Mouse (Mus musculus): ENCODE results near the gene Cebpe. TPM values are rescaled to one million over a fixed set of nuclear protein-coding genes. Genes with fewer than 3 reads are reported as not detected.

Cebpe gene
- total and polyA plus RNA-seq, 2 experiments from 2014 or later, result 0.38 TPM; not detected in 1

DNA sequence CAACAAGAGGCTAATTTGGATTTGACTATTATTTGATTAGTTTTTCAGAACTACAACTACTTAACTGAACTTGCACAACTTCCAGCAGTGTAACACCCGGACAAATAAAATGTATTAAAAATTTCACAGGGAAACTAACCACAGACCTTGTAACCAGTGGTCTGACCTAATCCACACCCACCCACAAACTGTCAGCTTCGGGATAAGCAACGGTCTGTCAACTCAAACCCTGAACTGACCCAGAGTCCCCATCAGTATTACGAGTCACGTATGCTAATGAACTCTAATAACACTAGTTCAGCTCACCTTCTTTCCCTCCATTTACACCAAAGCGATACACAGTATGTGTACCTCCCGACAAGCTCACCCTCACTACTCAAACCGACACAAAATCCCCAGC is 26.5 kb downstream of the Cebpe start:
- WGBS, result 13% methylated on average over 8 of the region's 8 CpGs
- H3K27ac ChIP-seq (ENCODE audit: low read depth, low read length), result peak overlapping the region; percentile 97
- DNase-seq, result no peak
- TF ChIP-seq CTCF (IDR thresholded peaks at IDR 0.05; ENCODE audit: low read depth), result no peak
- H3K4me2 ChIP-seq (ENCODE audit: low read depth), result peak overlapping the region; percentile 84
- no peaks in the 10 kb centered on the region for H3K27me3 ChIP-seq (ENCODE audit: insufficient read depth, low read length)
- H3K4me1 ChIP-seq (ENCODE audit: insufficient read depth), result peaks cover 19% of the 10 kb centered on the region
- peaks cover 21% of the 10 kb centered on the region for H3K36me3 ChIP-seq (ENCODE audit: insufficient read depth)
- H3K9me3 ChIP-seq (ENCODE audit: low read length), result no peaks in the 10 kb centered on the region
- peak overlapping the region; percentile 94 for H3K4me3 ChIP-seq (ENCODE audit: low read depth, low read length)
- H3K9ac ChIP-seq, result peak overlapping the region; percentile 97
- no peak for ATAC-seq

DNA sequence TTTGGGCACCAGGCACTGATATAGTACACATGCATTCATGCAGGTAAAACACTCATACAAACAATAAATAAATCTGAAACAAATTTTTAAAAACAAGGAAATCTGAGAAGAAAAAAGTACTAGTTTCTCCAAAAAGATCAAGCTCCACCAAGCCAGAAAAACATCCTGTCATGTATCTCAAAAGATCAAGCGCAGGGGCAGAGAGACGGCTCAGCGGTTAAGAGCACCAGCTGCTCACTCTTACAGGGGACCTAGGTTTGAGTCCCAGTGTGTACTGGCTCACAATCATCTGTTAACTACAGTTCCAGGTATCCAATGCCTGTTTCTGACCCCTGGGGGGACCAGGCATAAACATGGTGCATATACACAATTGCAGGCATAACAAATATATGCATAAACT is 29.6 kb downstream of the Cebpe start:
- DNase-seq, result no peak
- 89% methylated on average over 3 of the region's 3 CpGs for WGBS
- peaks cover 11% of the 10 kb centered on the region for H3K4me1 ChIP-seq (ENCODE audit: insufficient read depth)
- H3K27ac ChIP-seq (ENCODE audit: low read depth, low read length), result no peak overlapping the region
- H3K4me2 ChIP-seq (ENCODE audit: low read depth), result no peak overlapping the region
- ATAC-seq, result no peak
- H3K9me3 ChIP-seq (ENCODE audit: low read length), result no peaks in the 10 kb centered on the region
- H3K36me3 ChIP-seq (ENCODE audit: insufficient read depth), result peaks cover 27% of the 10 kb centered on the region
- H3K4me3 ChIP-seq (ENCODE audit: low read depth, low read length), result no peak overlapping the region
- no peaks in the 10 kb centered on the region for H3K27me3 ChIP-seq (ENCODE audit: insufficient read depth, low read length)
- no peak for TF ChIP-seq CTCF (IDR thresholded peaks at IDR 0.05; ENCODE audit: low read depth)
- H3K9ac ChIP-seq, result no peak overlapping the region

DNA sequence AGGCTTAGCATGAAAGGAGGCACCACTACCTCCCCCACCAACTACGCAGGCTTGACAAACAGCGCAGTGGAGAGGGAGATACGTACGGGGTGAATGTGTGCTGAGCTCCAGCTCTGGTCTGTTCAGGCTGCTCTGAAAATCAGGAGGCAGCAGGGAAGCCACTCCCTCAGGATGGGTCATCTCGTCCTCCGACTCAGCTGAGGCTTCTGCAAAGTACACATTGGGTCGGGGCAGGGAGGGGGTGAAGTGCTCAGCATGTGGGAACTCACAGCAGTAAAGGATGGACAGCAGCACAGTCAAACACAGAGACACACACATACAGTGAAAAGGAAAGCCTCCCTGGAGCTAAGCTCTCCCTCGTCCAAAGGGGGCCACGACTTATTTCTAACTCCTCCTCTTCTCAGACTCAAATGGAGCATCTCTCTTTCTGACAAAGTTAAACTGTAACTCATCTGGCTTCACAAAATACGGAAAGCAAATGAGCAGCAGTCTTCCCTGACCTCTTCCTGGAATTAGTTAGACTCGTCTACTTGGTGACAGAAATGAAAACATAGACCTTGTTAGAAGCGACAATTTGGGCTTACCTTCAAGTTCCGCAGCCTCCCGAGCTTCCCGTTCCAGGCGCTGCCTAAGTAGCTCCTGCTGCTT is 33.2 kb downstream of the Cebpe start:
- no peak overlapping the region for H3K4me2 ChIP-seq (ENCODE audit: low read depth)

DNA sequence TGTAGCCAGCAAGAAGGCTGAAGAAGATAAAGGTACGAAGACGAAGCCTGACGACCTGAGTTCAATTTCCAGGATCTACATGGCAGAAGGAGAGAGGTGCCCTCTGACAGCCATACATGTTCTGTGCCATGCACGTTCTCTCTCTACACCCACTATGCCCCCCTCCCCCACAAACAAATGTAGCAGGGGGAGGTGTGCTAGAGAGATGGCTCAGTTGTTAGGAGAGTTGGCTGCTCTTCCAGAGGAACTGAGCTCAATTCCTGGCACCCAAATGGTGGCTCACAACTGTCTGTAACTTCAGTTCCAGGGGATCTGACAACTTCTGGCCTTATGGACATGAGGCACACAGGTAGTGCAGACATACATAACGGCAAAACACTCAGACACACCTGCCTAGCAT is 35.7 kb downstream of the Cebpe start:
- WGBS, result 86% methylated on average over 5 of the region's 5 CpGs
- Histone ChIP-seq H3K27me3 (ENCODE audit: insufficient read depth, low read length) (no peaks in the 10 kb centered on the region), H3K4me1 (ENCODE audit: insufficient read depth) (no peaks in the 10 kb centered on the region), H3K4me2 (ENCODE audit: low read depth) (no peak overlapping the region), H3K4me3 (ENCODE audit: low read depth, low read length) (no peak overlapping the region), H3K9me3 (ENCODE audit: low read length) (no peaks in the 10 kb centered on the region), H3K27ac (ENCODE audit: low read depth, low read length) (no peak overlapping the region), H3K9ac (no peak overlapping the region), H3K36me3 (ENCODE audit: insufficient read depth) (peaks cover 61% of the 10 kb centered on the region)
- ATAC-seq (no peak), DNase-seq (no peak)
- TF ChIP-seq CTCF (IDR thresholded peaks at IDR 0.05; ENCODE audit: low read depth), result no peak

More for the DNA sequence above, 33.2 kb downstream of the Cebpe start:
- H3K9me3 ChIP-seq (ENCODE audit: low read length), result no peaks in the 10 kb centered on the region
- no peak overlapping the region for H3K27ac ChIP-seq (ENCODE audit: low read depth, low read length)
- no peak for TF ChIP-seq CTCF (IDR thresholded peaks at IDR 0.05; ENCODE audit: low read depth)
- no peaks in the 10 kb centered on the region for H3K4me1 ChIP-seq (ENCODE audit: insufficient read depth)
- H3K36me3 ChIP-seq (ENCODE audit: insufficient read depth), result peaks cover 54% of the 10 kb centered on the region
- 89% methylated on average over 16 of the region's 16 CpGs for WGBS
- no peak overlapping the region for H3K9ac ChIP-seq
- ATAC-seq (no peak), DNase-seq (no peak)
- no peak overlapping the region for H3K4me3 ChIP-seq (ENCODE audit: low read depth, low read length)
- no peaks in the 10 kb centered on the region for H3K27me3 ChIP-seq (ENCODE audit: insufficient read depth, low read length)

DNA sequence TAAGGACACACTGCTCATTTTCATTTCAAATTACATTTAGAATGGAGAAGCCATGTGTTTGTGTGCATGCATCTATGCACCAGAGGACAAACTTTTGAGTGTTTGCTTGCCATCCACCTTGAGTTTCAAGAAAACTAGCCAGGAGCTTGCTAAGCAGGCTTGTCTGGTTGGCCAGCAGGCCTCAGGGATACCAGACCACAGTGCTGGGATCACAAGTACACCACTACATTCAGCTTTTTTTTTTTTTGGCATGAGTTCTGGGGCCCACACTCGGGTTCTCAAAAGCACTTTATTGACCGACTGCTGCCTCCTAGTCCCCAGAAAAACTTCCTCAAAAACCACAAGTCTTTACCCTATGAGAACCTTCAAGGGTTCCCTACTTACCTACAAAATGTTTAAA is 37.7 kb downstream of the Cebpe start:
- ATAC-seq (no peak), DNase-seq (no peak)
- 72% methylated on average over 2 of the region's 2 CpGs for WGBS
- Histone ChIP-seq H3K27ac (ENCODE audit: low read depth, low read length) (no peak overlapping the region), H3K4me3 (ENCODE audit: low read depth, low read length) (no peak overlapping the region), H3K9ac (no peak overlapping the region), H3K4me2 (ENCODE audit: low read depth) (no peak overlapping the region), H3K36me3 (ENCODE audit: insufficient read depth) (peaks cover 62% of the 10 kb centered on the region), H3K4me1 (ENCODE audit: insufficient read depth) (no peaks in the 10 kb centered on the region), H3K27me3 (ENCODE audit: insufficient read depth, low read length) (no peaks in the 10 kb centered on the region), H3K9me3 (ENCODE audit: low read length) (no peaks in the 10 kb centered on the region)
- TF ChIP-seq CTCF (IDR thresholded peaks at IDR 0.05; ENCODE audit: low read depth), result no peak

DNA sequence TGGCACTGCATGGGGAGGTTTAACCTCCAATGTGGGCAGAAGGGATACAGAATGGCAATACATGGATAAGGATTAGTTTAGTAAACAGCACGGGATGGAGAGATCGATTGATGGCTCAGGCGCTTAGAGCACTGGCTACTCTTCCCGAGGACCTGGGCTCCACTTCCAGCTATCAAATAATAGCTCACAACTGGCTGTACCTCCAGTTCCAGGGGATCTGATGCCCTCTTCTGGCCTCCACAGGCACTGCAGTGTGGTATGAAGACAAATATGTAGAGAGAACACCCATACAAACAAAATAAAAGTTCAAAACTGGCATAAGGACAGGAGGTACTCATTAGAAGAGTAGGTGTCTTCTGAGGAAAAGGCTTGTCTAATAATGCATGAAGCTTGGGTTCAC is 42.6 kb downstream of the Cebpe start:
- peak; percentile 57 for TF ChIP-seq CTCF (IDR thresholded peaks at IDR 0.05; ENCODE audit: low read depth)
- 77% methylated on average over 4 of the region's 4 CpGs for WGBS
- DNase-seq, result peak; percentile 18

DNA sequence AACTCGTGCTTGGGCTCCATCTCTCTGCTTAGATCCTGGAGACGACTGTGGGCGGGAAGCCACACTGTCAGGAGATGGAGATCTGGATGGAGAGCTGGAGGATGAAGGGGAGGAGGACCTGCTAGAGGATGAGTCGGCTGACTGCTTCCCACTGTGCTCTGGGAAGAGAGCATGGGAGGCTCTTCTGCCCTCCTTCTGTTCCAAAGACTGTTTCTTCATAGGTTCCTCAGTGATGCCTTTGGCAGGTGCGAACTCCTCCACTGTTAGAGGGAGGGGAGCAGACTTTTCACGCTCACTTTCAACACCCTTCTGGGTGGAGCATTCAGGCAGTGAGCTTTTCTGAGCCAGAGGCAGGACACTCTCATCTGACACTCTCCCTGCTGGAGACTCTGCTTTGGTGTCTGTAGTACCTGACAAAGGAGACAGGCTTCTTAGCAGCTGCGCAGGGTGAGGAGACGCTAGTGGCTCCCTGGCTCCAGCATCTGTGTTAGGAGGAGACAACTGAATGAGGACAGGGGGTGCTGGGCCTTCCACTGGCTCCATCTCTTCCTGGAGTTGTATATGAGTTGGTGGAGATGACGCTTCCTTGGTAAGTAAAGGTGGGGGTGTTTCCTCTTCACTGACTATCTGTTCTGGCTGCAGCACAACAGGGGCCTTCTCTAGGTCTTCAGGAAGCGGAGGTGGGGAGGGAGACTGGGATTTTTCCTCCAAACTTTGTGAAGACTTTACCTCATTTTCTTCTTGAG is 47.3 kb downstream of the Cebpe start:
- DNase-seq, result no peak
- Histone ChIP-seq H3K4me3 (ENCODE audit: low read depth, low read length) (no peak overlapping the region), H3K36me3 (ENCODE audit: insufficient read depth) (peaks cover 83% of the 10 kb centered on the region), H3K9me3 (ENCODE audit: low read length) (no peaks in the 10 kb centered on the region), H3K27ac (ENCODE audit: low read depth, low read length) (no peak overlapping the region), H3K4me1 (ENCODE audit: insufficient read depth) (no peaks in the 10 kb centered on the region), H3K9ac (no peak overlapping the region), H3K4me2 (ENCODE audit: low read depth) (no peak overlapping the region), H3K27me3 (ENCODE audit: insufficient read depth, low read length) (no peaks in the 10 kb centered on the region)
- ATAC-seq, result no peak
- TF ChIP-seq CTCF (IDR thresholded peaks at IDR 0.05; ENCODE audit: low read depth), result no peak
- WGBS, result 95% methylated on average over 10 of the region's 10 CpGs

More for the DNA sequence above, 42.6 kb downstream of the Cebpe start:
- H3K4me1 ChIP-seq (ENCODE audit: insufficient read depth), result no peaks in the 10 kb centered on the region
- H3K4me3 ChIP-seq (ENCODE audit: low read depth, low read length), result no peak overlapping the region
- no peak overlapping the region for H3K4me2 ChIP-seq (ENCODE audit: low read depth)
- no peak for ATAC-seq
- H3K36me3 ChIP-seq (ENCODE audit: insufficient read depth), result peaks cover 59% of the 10 kb centered on the region
- H3K9me3 ChIP-seq (ENCODE audit: low read length), result no peaks in the 10 kb centered on the region
- H3K27ac ChIP-seq (ENCODE audit: low read depth, low read length), result no peak overlapping the region
- H3K27me3 ChIP-seq (ENCODE audit: insufficient read depth, low read length), result no peaks in the 10 kb centered on the region
- no peak overlapping the region for H3K9ac ChIP-seq

Other genes with a start within 250 kb of the Cebpe start
- gene Lrp10, start 248.0 kb downstream of the Cebpe start, total RNA-seq (2014; rRNA removed), result 39.6 and 45.8 TPM in 2 replicates
- 38.0 and 38.5 TPM in 2 replicates for gene Lrp10, start 248.0 kb downstream of the Cebpe start, polyA plus RNA-seq (2015; fragmentation: Nextera tagmentation; extraction: Ambion mirVana)
- gene Rem2, start 236.1 kb downstream of the Cebpe start, total RNA-seq (2014; rRNA removed), result 25.5 and 31.0 TPM in 2 replicates
- 22.5 and 28.0 TPM in 2 replicates for gene Rem2, start 236.1 kb downstream of the Cebpe start, polyA plus RNA-seq (2015; fragmentation: Nextera tagmentation; extraction: Ambion mirVana)
- gene Prmt5, start 194.6 kb downstream of the Cebpe start, total RNA-seq (2014; rRNA removed), result 85.4 and 87.1 TPM in 2 replicates
- gene Prmt5, start 194.6 kb downstream of the Cebpe start, polyA plus RNA-seq (2015; fragmentation: Nextera tagmentation; extraction: Ambion mirVana), result 87.0 and 100 TPM in 2 replicates
- 21.3 and 23.1 TPM in 2 replicates for gene Haus4, start 157.6 kb downstream of the Cebpe start, total RNA-seq (2014; rRNA removed)
- gene Haus4, start 157.6 kb downstream of the Cebpe start, polyA plus RNA-seq (2015; fragmentation: Nextera tagmentation; extraction: Ambion mirVana), result 17.9 and 19.5 TPM in 2 replicates
- gene Ajuba, start 134.6 kb downstream of the Cebpe start, total RNA-seq (2014; rRNA removed), result 4.4 and 6.6 TPM in 2 replicates
- 4.4 and 4.5 TPM in 2 replicates for gene Ajuba, start 134.6 kb downstream of the Cebpe start, polyA plus RNA-seq (2015; fragmentation: Nextera tagmentation; extraction: Ambion mirVana)
- gene 4931414P19Rik, start 106.2 kb downstream of the Cebpe start, total RNA-seq (2014; rRNA removed), result 6.5 and 12.8 TPM in 2 replicates
- 2.2 and 3.1 TPM in 2 replicates for gene 4931414P19Rik, start 106.2 kb downstream of the Cebpe start, polyA plus RNA-seq (2015; fragmentation: Nextera tagmentation; extraction: Ambion mirVana)
- 180 and 239 TPM in 2 replicates for gene Psmb5, start 94.2 kb downstream of the Cebpe start, total RNA-seq (2014; rRNA removed)
- gene Psmb5, start 94.2 kb downstream of the Cebpe start, polyA plus RNA-seq (2015; fragmentation: Nextera tagmentation; extraction: Ambion mirVana), result 420 and 499 TPM in 2 replicates
- gene Psmb11, start 90.7 kb downstream of the Cebpe start, total RNA-seq (2014; rRNA removed), result under 0.01 TPM in 1 of 2 replicates, not detected in the other
- gene Psmb11, start 90.7 kb downstream of the Cebpe start, polyA plus RNA-seq (2015; fragmentation: Nextera tagmentation; extraction: Ambion mirVana), result 0.04 and 0.08 TPM in 2 replicates
- gene Gm17606, start 71.2 kb downstream of the Cebpe start, total RNA-seq (2014; rRNA removed), result not detected in 2 replicates
- not detected in 2 replicates for gene Gm17606, start 71.2 kb downstream of the Cebpe start, polyA plus RNA-seq (2015; fragmentation: Nextera tagmentation; extraction: Ambion mirVana)
- gene Cdh24, start 70.8 kb downstream of the Cebpe start, total RNA-seq (2014; rRNA removed), result 15.6 and 21.7 TPM in 2 replicates
- 3.8 and 4.6 TPM in 2 replicates for gene Cdh24, start 70.8 kb downstream of the Cebpe start, polyA plus RNA-seq (2015; fragmentation: Nextera tagmentation; extraction: Ambion mirVana)
- gene 1700123O20Rik, start 26.0 kb downstream of the Cebpe start, total RNA-seq (2014; rRNA removed), result 32.0 and 36.2 TPM in 2 replicates
- gene 1700123O20Rik, start 26.0 kb downstream of the Cebpe start, polyA plus RNA-seq (2015; fragmentation: Nextera tagmentation; extraction: Ambion mirVana), result 66.6 and 70.7 TPM in 2 replicates
- 143 and 147 TPM in 2 replicates for gene Acin1, start 25.2 kb downstream of the Cebpe start, total RNA-seq (2014; rRNA removed)
- 80.7 and 97.0 TPM in 2 replicates for gene Acin1, start 25.2 kb downstream of the Cebpe start, polyA plus RNA-seq (2015; fragmentation: Nextera tagmentation; extraction: Ambion mirVana)
- gene Gm29776, start 13.3 kb downstream of the Cebpe start, total RNA-seq (2014; rRNA removed), result 0.14 and 0.15 TPM in 2 replicates
- 0.06 and 0.13 TPM in 2 replicates for gene Gm29776, start 13.3 kb downstream of the Cebpe start, polyA plus RNA-seq (2015; fragmentation: Nextera tagmentation; extraction: Ambion mirVana)
- 11.8 and 13.3 TPM in 2 replicates for gene Slc7a8, start 69.8 kb upstream of the Cebpe start, total RNA-seq (2014; rRNA removed)
- gene Slc7a8, start 69.8 kb upstream of the Cebpe start, polyA plus RNA-seq (2015; fragmentation: Nextera tagmentation; extraction: Ambion mirVana), result 12.5 and 14.5 TPM in 2 replicates
- gene Rnf212b, start 102.0 kb upstream of the Cebpe start, total RNA-seq (2014; rRNA removed), result not detected in 2 replicates
- gene Rnf212b, start 102.0 kb upstream of the Cebpe start, polyA plus RNA-seq (2015; fragmentation: Nextera tagmentation; extraction: Ambion mirVana), result not detected in 2 replicates
- gene Homez, start 158.8 kb upstream of the Cebpe start, total RNA-seq (2014; rRNA removed), result 7.1 and 7.2 TPM in 2 replicates
- gene Homez, start 158.8 kb upstream of the Cebpe start, polyA plus RNA-seq (2015; fragmentation: Nextera tagmentation; extraction: Ambion mirVana), result 2.7 and 6.9 TPM in 2 replicates
- gene Ppp1r3e, start 165.4 kb upstream of the Cebpe start, total RNA-seq (2014; rRNA removed), result 17.4 and 19.7 TPM in 2 replicates
- 2.3 and 3.3 TPM in 2 replicates for gene Ppp1r3e, start 165.4 kb upstream of the Cebpe start, polyA plus RNA-seq (2015; fragmentation: Nextera tagmentation; extraction: Ambion mirVana)
- 33.2 and 38.0 TPM in 2 replicates for gene Bcl2l2, start 171.2 kb upstream of the Cebpe start, total RNA-seq (2014; rRNA removed)
- gene Bcl2l2, start 171.2 kb upstream of the Cebpe start, polyA plus RNA-seq (2015; fragmentation: Nextera tagmentation; extraction: Ambion mirVana), result 2.5 and 2.9 TPM in 2 replicates
- 3.1 TPM in 1 of 2 replicates, not detected in the other for gene Gm20521, start 171.3 kb upstream of the Cebpe start, total RNA-seq (2014; rRNA removed)
- gene Gm20521, start 171.3 kb upstream of the Cebpe start, polyA plus RNA-seq (2015; fragmentation: Nextera tagmentation; extraction: Ambion mirVana), result 0.30 and 0.89 TPM in 2 replicates
- gene Pabpn1, start 180.3 kb upstream of the Cebpe start, total RNA-seq (2014; rRNA removed), result 113 and 116 TPM in 2 replicates
- 105 and 126 TPM in 2 replicates for gene Pabpn1, start 180.3 kb upstream of the Cebpe start, polyA plus RNA-seq (2015; fragmentation: Nextera tagmentation; extraction: Ambion mirVana)
- 327 and 359 TPM in 2 replicates for gene Slc22a17, start 201.0 kb upstream of the Cebpe start, total RNA-seq (2014; rRNA removed)
- gene Slc22a17, start 201.0 kb upstream of the Cebpe start, polyA plus RNA-seq (2015; fragmentation: Nextera tagmentation; extraction: Ambion mirVana), result 230 and 282 TPM in 2 replicates
- 22.2 and 29.8 TPM in 2 replicates for gene Efs, start 214.0 kb upstream of the Cebpe start, total RNA-seq (2014; rRNA removed)
- 13.4 and 13.5 TPM in 2 replicates for gene Efs, start 214.0 kb upstream of the Cebpe start, polyA plus RNA-seq (2015; fragmentation: Nextera tagmentation; extraction: Ambion mirVana)
- 0.38 TPM in 1 of 2 replicates, not detected in the other for gene Il25, start 220.5 kb upstream of the Cebpe start, total RNA-seq (2014; rRNA removed)
- 0.18 and 0.58 TPM in 2 replicates for gene Il25, start 220.5 kb upstream of the Cebpe start, polyA plus RNA-seq (2015; fragmentation: Nextera tagmentation; extraction: Ambion mirVana)
- gene Cmtm5, start 224.1 kb upstream of the Cebpe start, total RNA-seq (2014; rRNA removed), result 17.9 and 19.9 TPM in 2 replicates
- gene Cmtm5, start 224.1 kb upstream of the Cebpe start, polyA plus RNA-seq (2015; fragmentation: Nextera tagmentation; extraction: Ambion mirVana), result 17.7 and 22.7 TPM in 2 replicates

Data from forebrain, postnatal 0 days (tissue).